Mouse (Mus musculus): ENCODE results near the gene Olfr622. TPM values are rescaled to one million over a fixed set of nuclear protein-coding genes. Genes with fewer than 3 reads are reported as not detected.

The Olfr622 gene
- not detected in 2 replicates for polyA plus RNA-seq (2012; ENCODE audit: low replicate concordance)

GRCm38 (mm10) chr7:103642602-103643001 lies at the start of gene Olfr622:
Gene Olfr622 (minus strand): TSS chr7:103642702.

GRCm38 (mm10) chr7:103682420-103682819 lies 39.9 kb upstream of the Olfr622 start, which contains the start of gene Olfr625-ps1:
Gene Olfr625-ps1 (plus strand): TSS chr7:103682720.

GRCm38 (mm10) chr7:103671091-103671490 lies 28.6 kb upstream of the Olfr622 start, which contains the start of gene Olfr624:
Gene Olfr624 (minus strand): TSS chr7:103671191.

GRCm38 (mm10) chr7:103663598-103663997 lies 21.1 kb upstream of the Olfr622 start, which contains the start of gene Olfr623:
Gene Olfr623 (minus strand): TSS chr7:103663698.

GRCm38 (mm10) chr7:103612434-103612833 lies 30.1 kb downstream of the Olfr622 start, which contains the start of gene Olfr620:
Gene Olfr620 (minus strand): TSS chr7:103612534.

GRCm38 (mm10) chr7:103600275-103600674 lies 42.2 kb downstream of the Olfr622 start, which contains the start of gene Olfr619:
Gene Olfr619 (plus strand): TSS chr7:103600575.

GRCm38 (mm10) chr7:103589803-103590202 lies 52.7 kb downstream of the Olfr622 start, which contains the start of gene Olfr618:
Gene Olfr618 (plus strand): TSS chr7:103590103.

Other genes starting within 250 kb of the Olfr622 start
- not detected in 2 replicates for gene Usp17lc, start 227.6 kb downstream of the Olfr622 start, polyA plus RNA-seq (2012; ENCODE audit: low replicate concordance)
- gene Olfr605, start 197.3 kb downstream of the Olfr622 start, polyA plus RNA-seq (2012; ENCODE audit: low replicate concordance), result not detected in 2 replicates
- not detected in 2 replicates for gene Olfr606, start 193.7 kb downstream of the Olfr622 start, polyA plus RNA-seq (2012; ENCODE audit: low replicate concordance)
- gene Olfr607, start 178.6 kb downstream of the Olfr622 start, polyA plus RNA-seq (2012; ENCODE audit: low replicate concordance), result not detected in 2 replicates
- gene Olfr608, start 172.8 kb downstream of the Olfr622 start, polyA plus RNA-seq (2012; ENCODE audit: low replicate concordance), result not detected in 2 replicates
- gene Olfr609, start 144.6 kb downstream of the Olfr622 start, polyA plus RNA-seq (2012; ENCODE audit: low replicate concordance), result not detected in 2 replicates
- not detected in 2 replicates for gene Olfr610, start 130.6 kb downstream of the Olfr622 start, polyA plus RNA-seq (2012; ENCODE audit: low replicate concordance)
- gene Olfr611, start 121.9 kb downstream of the Olfr622 start, polyA plus RNA-seq (2012; ENCODE audit: low replicate concordance), result not detected in 2 replicates
- gene Olfr612, start 100.0 kb downstream of the Olfr622 start, polyA plus RNA-seq (2012; ENCODE audit: low replicate concordance), result not detected in 2 replicates
- not detected in 2 replicates for gene Olfr613, start 94.6 kb downstream of the Olfr622 start, polyA plus RNA-seq (2012; ENCODE audit: low replicate concordance)
- not detected in 2 replicates for gene Olfr615, start 86.6 kb downstream of the Olfr622 start, polyA plus RNA-seq (2012; ENCODE audit: low replicate concordance)
- gene Olfr616, start 73.6 kb downstream of the Olfr622 start, polyA plus RNA-seq (2012; ENCODE audit: low replicate concordance), result not detected in 2 replicates
- gene Olfr617, start 69.6 kb downstream of the Olfr622 start, polyA plus RNA-seq (2012; ENCODE audit: low replicate concordance), result not detected in 2 replicates
- gene Olfr618, start 52.6 kb downstream of the Olfr622 start, polyA plus RNA-seq (2012; ENCODE audit: low replicate concordance), result 0.15 TPM in 1 of 2 replicates, not detected in the other
- not detected in 2 replicates for gene Olfr619, start 42.1 kb downstream of the Olfr622 start, polyA plus RNA-seq (2012; ENCODE audit: low replicate concordance)
- gene Olfr620, start 30.2 kb downstream of the Olfr622 start, polyA plus RNA-seq (2012; ENCODE audit: low replicate concordance), result not detected in 2 replicates
- not detected in 2 replicates for gene Olfr623, start 21.0 kb upstream of the Olfr622 start, polyA plus RNA-seq (2012; ENCODE audit: low replicate concordance)
- not detected in 2 replicates for gene Olfr624, start 28.5 kb upstream of the Olfr622 start, polyA plus RNA-seq (2012; ENCODE audit: low replicate concordance)
- gene Olfr625-ps1, start 40.0 kb upstream of the Olfr622 start, polyA plus RNA-seq (2012; ENCODE audit: low replicate concordance), result not detected in 2 replicates
- not detected in 2 replicates for gene Olfr243, start 72.0 kb upstream of the Olfr622 start, polyA plus RNA-seq (2012; ENCODE audit: low replicate concordance)
- not detected in 2 replicates for gene Olfr628, start 87.7 kb upstream of the Olfr622 start, polyA plus RNA-seq (2012; ENCODE audit: low replicate concordance)
- not detected in 2 replicates for gene Olfr629, start 102.2 kb upstream of the Olfr622 start, polyA plus RNA-seq (2012; ENCODE audit: low replicate concordance)
- gene Olfr630, start 114.6 kb upstream of the Olfr622 start, polyA plus RNA-seq (2012; ENCODE audit: low replicate concordance), result not detected in 2 replicates
- not detected in 2 replicates for gene Olfr69, start 128.9 kb upstream of the Olfr622 start, polyA plus RNA-seq (2012; ENCODE audit: low replicate concordance)
- not detected in 2 replicates for gene Olfr68, start 137.0 kb upstream of the Olfr622 start, polyA plus RNA-seq (2012; ENCODE audit: low replicate concordance)
- not detected in 2 replicates for gene Olfr67, start 149.1 kb upstream of the Olfr622 start, polyA plus RNA-seq (2012; ENCODE audit: low replicate concordance)
- 80.8 and 4,115 TPM in 2 replicates for gene Hbb-bt, start 171.3 kb upstream of the Olfr622 start, polyA plus RNA-seq (2012; ENCODE audit: low replicate concordance)
- gene Hbb-bs, start 185.4 kb upstream of the Olfr622 start, polyA plus RNA-seq (2012; ENCODE audit: low replicate concordance), result 6,525 and 69,736 TPM in 2 replicates
- not detected in 2 replicates for gene Hbb-bh2, start 197.8 kb upstream of the Olfr622 start, polyA plus RNA-seq (2012; ENCODE audit: low replicate concordance)
- gene Hbb-bh1, start 200.5 kb upstream of the Olfr622 start, polyA plus RNA-seq (2012; ENCODE audit: low replicate concordance), result not detected in 2 replicates
- gene Hbb-y, start 210.5 kb upstream of the Olfr622 start, polyA plus RNA-seq (2012; ENCODE audit: low replicate concordance), result not detected in 2 replicates
- gene Olfr66, start 243.6 kb upstream of the Olfr622 start, polyA plus RNA-seq (2012; ENCODE audit: low replicate concordance), result 0.15 TPM in 1 of 2 replicates, not detected in the other